Mouse (Mus musculus) c-Kit-positive CD71-positive TER-119-positive erythroid progenitor cells, embryonic 14.5 days (primary cell): Measurements from ENCODE around the gene Cpne5.
"Not testable (repeated sequence)": the region's sequence is repeated elsewhere in the genome, so short reads cannot be mapped to it uniquely, and the experiment has no call there.

ENCODE experiments used
- DNase-seq: peaks from one replicate; pipeline ENCODE4 v3.0.0-alpha.2; 2013; ENCODE audit warnings: low spot score

The Cpne5 gene

DNA sequence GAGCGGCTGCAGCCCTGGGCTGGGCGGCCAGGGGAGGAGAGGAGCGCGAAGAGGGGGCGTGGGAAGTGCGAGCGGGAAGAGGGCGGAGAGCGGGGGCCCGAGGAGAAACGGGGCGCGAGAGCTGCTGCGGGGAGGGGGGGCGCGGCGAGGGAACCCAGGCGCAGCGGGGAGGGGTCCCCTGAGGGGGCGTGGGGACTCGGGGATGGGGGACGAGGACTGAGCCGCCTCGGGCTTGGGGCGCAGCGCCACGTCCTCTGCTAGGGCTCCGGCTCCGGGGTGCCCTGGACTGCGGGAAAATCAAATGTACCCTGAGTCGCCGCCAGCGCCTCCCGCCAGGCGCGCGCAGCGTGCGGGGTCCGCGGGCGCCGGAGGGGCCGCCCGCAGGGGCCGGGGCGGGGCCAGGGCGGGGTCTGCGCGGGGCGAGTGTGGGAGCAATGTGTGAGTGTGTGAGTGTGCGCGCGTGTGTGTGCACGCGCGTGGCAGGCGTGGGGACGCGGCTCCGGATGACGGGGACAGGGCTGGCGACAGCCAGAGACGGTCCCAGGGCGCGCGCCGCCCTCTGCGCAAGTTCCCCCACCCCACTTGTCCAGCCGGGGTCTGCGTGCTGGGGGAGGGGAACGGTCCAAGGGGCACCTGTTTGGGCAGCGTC is at the start of gene Cpne5:
Cpne5 (minus strand) TSS at position 396 of the 649 bp plus-strand sequence.
- DNase-seq, result no peak

DNA sequence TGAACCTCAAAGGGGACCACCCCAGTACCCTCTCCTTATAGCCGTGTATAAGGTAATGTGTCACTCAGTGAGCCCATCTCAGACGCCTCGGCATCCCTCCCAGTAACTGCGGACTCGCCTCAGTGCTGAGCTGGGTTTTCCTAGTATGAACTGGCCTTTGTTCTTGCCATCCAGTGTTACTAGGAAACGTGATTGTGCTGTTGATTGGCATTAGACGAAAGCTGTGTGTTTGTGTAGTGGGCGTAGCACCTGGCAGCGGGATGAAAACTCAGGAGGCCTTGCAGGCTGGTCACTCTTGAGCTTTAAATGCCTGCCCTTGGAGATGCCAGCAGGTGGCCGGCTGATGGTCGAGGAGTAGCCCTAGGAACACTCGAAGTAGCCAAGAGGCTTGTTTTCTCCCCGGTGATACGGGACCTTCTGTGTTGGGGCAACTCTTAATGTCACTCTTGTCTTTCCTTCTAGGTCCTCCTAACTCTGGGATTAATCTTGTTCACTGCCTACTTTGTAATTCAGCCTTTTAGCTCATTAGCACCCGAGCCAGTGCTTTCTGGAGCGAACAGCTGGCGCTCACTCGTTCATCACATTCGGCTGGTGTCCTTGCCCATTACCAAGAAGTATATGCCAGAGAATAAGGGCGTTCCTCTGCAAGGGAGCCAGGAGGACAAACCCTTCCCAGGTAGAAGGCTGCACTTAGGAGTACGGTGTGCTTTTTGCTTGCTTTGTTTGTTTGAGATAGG is 44.4 kb upstream of the Cpne5 start:
- no peak for DNase-seq

DNA sequence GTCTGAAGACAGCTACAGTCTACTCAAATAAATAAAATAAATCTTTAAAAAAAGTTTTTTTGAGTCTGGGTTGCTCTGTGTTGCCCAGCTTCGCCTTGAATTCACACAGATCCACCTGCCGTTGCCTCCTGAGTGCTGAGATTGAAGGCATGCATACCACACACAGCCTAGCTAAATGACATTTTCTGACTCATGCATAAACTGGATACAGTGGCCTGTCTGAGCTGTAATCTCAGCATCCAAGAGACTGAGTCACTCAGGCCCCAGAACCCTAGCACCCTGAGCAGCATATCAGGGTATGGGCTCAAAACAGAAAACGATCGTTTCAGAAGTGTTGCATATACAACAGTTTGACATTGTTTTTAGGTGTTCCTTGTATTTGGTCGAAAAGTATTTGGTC is 43.6 kb upstream of the Cpne5 start:
- DNase-seq, result no peak

DNA sequence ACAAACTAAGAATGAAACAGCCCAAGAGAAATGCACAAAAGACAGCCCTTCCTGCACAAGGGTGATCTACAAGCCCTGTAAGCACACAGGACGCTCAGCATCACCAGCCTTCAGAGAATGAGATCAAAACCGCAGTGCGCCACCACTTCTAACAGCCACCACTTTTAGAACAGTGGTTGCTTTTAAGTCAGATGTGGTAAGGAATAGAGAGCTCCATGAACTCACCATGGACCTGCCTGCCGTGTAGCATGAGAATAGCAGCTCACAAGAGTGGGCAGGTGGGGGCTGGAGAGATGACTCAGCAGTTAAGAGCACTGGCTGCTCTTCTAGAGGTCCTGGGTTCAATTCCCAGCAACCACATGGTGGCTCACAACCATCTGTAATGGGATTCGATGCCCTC is 42.5 kb upstream of the Cpne5 start:
- DNase-seq, result no peak

DNA sequence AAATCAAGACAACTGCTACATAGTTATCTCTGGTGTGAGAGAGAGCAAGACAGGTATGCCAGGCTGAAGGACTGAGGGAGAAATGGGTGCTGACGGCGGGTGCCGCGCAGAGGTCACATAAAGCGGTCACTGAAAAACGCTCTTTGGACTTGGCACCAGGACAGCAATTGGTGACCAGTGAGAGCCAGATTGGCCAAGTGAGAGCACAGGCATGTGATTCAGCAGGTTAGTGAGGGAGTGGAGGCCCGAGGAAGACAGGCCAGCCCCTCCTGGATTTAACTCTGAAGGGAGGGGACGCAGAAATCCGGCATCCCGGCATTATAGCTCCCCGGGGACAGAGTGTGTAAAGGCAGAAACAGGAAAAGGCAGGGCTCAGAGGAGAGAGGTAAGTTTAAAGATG is 35.9 kb upstream of the Cpne5 start:
- no peak for DNase-seq

GRCm38 (mm10) chr17:29273156-29273555 is 35.2 kb upstream of the Cpne5 start:
- no peak for DNase-seq

DNA sequence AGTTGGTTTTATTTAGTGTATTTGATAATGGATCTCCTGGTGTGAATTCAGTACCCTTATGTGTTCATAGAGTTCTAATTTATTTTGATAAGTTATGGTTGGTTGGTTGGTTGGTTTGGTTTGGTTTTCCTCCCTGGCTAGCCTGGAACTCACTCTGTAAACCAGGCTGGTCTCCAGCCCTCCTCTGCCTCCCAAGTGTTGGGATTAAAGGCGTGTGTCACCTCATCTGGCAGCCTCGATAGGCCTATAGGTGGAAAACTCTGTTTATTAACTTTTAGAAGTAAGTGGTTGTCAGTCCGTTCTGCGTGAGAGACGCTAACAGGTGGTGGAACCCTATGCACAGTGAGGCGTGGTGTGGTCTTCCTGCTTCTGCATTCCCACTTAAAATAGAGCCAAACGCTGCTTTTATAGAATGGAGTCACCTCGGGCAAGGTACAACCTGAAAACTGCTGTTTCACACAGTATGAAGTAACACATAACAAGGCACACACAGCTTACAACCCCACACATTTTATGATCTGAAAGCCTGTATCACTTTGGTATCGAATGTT is 32.3 kb upstream of the Cpne5 start:
- DNase-seq, result no peak

DNA sequence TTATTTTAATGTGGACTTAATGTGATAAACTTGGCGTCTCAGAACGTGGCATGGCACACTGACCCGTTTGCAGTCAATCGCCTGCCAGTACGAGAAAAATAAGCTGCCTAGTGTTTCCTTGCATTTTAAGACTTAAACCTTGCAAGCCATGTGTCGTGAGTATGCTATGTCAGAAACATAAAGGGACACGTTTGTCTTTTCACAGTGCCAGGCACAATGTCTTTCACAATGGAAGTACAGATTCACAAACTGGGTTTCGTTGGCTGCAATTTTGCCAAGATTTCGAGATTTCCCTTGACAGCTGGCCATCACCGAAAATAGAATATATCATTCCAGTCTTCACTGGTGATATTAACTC is 31.4 kb upstream of the Cpne5 start:
- peak; percentile 36 for DNase-seq

GRCm38 (mm10) chr17:29268682-29269348 is 30.8 kb upstream of the Cpne5 start, which contains the start of gene BC004004:
Gene BC004004 (plus strand): TSS chr17:29268788.
- DNase-seq, result peak; percentile 94

DNA sequence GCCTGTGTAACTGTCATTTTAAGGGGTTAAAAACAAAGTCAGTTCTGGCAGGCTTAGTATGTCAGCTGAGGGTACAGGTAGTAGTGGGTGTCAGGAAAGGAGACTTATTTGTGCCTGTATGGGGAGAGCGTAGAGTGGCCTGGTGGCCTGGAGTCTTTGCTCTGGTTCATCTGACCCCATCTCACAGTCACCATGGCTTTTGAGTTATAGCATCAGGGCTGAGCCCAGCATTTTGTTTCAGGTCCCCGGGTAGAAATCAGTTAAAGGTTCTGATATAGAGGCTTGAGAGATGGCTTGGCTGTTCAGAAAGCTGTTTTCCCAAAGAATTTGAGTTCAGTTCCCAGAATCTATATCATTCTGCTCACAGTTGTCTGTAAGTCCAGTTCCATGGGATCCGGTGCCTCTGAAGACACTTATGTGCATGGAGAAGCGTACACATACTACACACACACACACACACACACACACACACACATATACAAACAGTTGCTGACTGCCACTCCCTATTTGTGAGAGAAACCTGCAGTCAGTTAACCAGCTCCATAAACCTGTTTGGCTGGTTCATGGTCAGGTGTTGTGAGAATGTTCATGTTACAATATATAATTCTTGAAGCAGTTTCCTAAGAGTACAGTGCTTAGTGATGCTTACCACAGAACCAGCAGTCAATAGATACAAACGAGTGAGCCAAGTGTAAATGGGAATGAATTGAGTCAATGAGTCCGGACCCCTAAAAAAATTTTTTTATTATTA is 30.1 kb upstream of the Cpne5 start:
- no peak for DNase-seq

- not testable (repeated sequence) for DNase-seq
Measured at GRCm38 (mm10) chr17:29267040-29267439, 29.1 kb upstream of the Cpne5 start.

GRCm38 (mm10) chr17:29264760-29265159 is 26.8 kb upstream of the Cpne5 start:
- DNase-seq, result no peak

DNA sequence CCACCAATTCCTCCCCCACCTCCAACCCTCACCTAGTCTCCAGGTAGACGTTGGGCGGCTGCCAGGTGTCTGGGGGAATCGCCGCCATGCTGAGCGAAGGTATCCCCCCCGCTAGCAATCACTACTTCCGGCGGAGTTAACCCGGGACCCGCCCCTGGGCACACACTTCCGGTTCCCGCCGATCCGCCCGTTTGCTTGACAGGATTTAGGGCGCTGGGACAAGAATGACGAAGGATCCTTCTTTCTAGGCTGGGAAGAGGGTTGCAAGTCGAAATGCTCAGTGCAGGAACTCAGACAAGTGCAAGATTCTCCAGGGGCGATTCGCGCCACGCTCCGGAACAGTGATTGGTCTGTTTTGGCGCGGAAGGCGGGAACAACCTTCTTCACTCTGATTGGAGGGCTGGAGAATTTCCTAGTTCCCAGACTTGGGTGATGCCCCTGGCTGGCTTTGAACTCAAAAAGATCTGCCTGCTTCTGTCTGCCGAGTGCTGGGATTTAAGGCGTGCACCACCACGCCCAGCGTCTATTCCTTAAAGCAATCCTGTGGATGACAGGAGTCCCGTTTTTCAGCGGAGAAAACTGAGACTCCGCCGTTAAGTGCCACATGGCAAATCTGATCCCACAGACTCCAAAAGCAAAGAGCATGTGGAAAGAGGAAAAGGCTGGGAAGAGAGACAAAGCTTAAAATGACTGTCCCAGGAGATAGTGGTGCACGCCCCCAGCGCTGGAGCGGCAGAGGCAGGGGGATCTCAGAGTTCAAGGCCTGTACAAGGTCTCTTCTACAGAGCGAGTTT is 26.1 kb upstream of the Cpne5 start, which contains the start of gene Ppil1:
Ppil1 (minus strand) TSS at position 347 of the 794 bp plus-strand sequence.
- DNase-seq, result peak; percentile 85

- no peak for DNase-seq
Measured at GRCm38 (mm10) chr17:29263417-29263816, 25.4 kb upstream of the Cpne5 start.

GRCm38 (mm10) chr17:29262259-29262649 is 24.3 kb upstream of the Cpne5 start:
- DNase-seq, result no peak

- DNase-seq, result no peak
Measured at GRCm38 (mm10) chr17:29261603-29262258, 23.8 kb upstream of the Cpne5 start.

DNA sequence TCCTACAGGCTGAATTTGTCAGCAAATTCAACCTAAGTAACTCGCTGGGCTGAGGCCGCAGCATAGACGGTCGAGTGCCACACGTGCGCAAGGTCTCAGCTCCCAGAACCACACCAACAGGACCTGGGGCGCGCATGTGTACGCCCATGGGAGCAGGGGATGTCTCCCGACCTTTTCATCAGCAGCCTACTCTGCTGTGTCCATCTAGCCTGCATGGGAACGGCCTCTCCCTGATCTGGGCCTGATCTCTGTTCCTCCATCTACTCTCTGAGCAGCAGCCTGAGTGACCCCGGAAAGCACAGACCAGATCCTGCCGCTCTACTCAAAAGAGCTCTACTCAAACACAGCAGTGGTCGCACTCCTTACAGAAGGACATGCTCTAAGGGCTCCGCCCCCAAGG is 22.5 kb upstream of the Cpne5 start:
- DNase-seq, result no peak

DNA sequence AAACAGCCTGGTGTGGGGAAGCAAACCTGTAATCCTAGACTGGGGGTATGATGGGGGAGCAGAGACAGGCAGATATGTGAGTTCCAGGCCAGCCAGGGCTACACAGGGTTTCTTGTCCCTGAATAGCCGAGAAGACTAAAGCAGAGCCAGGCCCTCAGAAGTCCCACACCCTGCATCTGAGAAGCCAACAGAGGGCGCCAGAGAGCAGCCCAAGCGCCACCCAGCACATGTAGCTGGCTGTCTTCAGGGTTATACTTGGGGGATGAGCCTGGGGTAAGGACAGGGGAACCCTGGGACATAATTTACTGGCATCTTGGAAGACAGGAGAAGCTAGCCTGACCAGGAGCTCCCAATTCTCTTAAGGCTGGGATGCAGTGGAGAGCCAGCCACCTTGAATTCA is 21.5 kb upstream of the Cpne5 start:
- peak; percentile 82 for DNase-seq

DNA sequence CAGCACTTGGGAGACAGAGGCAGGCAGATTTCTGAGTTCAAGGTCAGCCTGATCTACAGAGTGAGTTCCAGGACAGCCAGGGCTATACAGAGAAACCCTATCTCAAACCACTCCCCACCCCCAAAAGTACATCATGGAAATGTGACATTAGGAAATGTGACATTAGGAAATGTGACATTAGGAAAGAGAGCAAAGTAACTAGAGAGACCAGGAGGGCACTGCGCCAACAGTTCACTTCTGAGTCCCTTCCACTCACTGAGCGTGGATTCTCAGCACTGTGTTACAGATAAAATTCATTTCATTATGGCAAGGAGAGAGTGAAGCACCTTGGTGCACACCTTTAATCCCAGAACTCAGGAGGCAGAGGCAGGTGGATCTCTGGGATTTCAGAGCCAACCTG is 21.0 kb upstream of the Cpne5 start:
- DNase-seq, result no peak

GRCm38 (mm10) chr17:29258025-29258558 is 20.1 kb upstream of the Cpne5 start:
- no peak for DNase-seq
